Mouse (Mus musculus): ENCODE data around the gene Smyd3. TPM values are rescaled to one million over a fixed set of nuclear protein-coding genes. Genes with fewer than 3 reads are reported as not detected.

Gene Smyd3
- polyA plus RNA-seq, 1 experiment from 2014 or later = 16.1 TPM

DNA sequence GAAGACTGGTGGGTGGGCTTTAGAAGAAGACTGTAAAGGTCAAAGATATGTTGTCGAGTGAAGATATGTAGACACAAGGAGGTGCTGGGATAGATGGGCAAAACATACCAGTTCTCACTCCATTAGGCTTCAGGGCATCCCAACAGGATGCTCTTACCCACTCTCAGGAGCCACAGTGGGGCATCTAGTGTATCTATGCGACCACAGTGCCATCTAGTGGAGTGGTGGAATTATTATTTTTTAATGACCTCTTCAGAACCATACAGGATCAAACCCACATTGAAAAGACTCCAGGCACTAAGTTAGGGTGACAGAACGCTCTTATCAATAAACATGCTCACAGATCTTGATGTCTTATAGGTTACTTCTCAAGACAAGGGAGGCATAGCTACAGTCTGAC lies 375.7 kb downstream of the Smyd3 start:
- no peaks in the 10 kb centered on the region; the same call in 1 of the 2 replicates for H3K27me3 ChIP-seq (ENCODE audit: insufficient read depth, poor library complexity, severe bottlenecking)
- no peak for DNase-seq (ENCODE audit: low spot score)
- H3K4me1 ChIP-seq = peaks cover 11% of the 10 kb centered on the region
- H3K27ac ChIP-seq = no peak overlapping the region
- H3K36me3 ChIP-seq = no peaks in the 10 kb centered on the region
- H3K4me3 ChIP-seq = no peak overlapping the region
- no peaks in the 10 kb centered on the region for H3K9me3 ChIP-seq
- whole genome bisulfite sequencing = 39% methylated on average over 3 of the region's 3 CpGs

DNA sequence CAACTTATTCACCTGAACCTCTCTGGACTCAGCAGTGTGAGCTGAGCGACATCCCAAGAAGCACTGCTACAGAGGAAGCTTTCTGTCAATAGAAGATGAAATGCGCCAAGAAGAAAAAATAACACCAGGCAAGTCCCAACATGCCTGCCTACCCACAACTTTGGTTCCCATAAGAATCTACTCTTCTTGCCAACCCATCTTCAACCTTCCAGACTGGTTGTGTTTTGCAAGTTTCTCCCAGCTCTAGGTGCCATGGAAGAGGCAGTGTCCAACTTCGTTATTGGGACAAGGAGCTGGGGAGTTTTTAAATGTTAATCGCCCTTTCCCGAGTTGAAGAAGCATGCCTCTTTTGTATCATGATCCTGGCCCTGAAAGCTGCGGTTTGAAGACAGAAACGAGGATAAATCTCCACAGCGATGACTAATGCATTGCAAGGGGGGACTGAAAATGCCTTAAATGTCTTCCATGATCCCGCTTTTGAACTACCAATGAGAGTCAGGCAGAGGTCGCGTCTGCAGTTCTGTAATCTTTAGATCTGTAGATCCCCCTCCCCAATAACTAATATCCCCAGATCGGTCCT lies 376.7 kb downstream of the Smyd3 start:
- Histone ChIP-seq H3K4me3 (no peak overlapping the region), H3K9me3 (no peaks in the 10 kb centered on the region), H3K4me1 (peaks cover 12% of the 10 kb centered on the region), H3K36me3 (no peaks in the 10 kb centered on the region), H3K27me3 (ENCODE audit: insufficient read depth, poor library complexity, severe bottlenecking) (no peaks in the 10 kb centered on the region; the same call in 1 of the 2 replicates), H3K27ac (no peak overlapping the region)
- DNase-seq (ENCODE audit: low spot score) = no peak
- 78% methylated on average over 12 of the region's 12 CpGs for WGBS

DNA sequence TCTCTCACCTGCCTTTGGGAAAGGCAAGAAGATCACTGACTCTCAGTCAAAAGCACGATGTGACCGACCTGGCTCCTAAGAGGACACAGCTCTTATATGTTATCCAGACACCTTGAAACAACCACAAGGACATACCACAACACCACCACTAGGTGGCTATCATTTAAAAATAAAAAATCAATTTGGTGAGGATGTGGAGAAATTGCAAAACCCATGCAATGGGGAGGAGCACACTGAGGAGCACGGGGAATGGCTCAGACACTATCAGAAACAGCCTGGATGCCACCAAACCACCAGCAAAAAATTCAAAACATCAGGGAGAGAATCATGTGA lies 380.7 kb downstream of the Smyd3 start:
- Histone ChIP-seq H3K36me3 (peaks cover 11% of the 10 kb centered on the region; the same call in 1 of the 2 replicates), H3K4me1 (peaks cover 12% of the 10 kb centered on the region), H3K4me3 (no peak overlapping the region), H3K27ac (peak overlapping the region; percentile 43; the same call in 1 of the 2 replicates), H3K27me3 (ENCODE audit: insufficient read depth, poor library complexity, severe bottlenecking) (no peaks in the 10 kb centered on the region), H3K9me3 (peaks cover 9% of the 10 kb centered on the region)
- WGBS = 60% methylated on average over 3 of the region's 3 CpGs
- no peak for DNase-seq (ENCODE audit: low spot score)

DNA sequence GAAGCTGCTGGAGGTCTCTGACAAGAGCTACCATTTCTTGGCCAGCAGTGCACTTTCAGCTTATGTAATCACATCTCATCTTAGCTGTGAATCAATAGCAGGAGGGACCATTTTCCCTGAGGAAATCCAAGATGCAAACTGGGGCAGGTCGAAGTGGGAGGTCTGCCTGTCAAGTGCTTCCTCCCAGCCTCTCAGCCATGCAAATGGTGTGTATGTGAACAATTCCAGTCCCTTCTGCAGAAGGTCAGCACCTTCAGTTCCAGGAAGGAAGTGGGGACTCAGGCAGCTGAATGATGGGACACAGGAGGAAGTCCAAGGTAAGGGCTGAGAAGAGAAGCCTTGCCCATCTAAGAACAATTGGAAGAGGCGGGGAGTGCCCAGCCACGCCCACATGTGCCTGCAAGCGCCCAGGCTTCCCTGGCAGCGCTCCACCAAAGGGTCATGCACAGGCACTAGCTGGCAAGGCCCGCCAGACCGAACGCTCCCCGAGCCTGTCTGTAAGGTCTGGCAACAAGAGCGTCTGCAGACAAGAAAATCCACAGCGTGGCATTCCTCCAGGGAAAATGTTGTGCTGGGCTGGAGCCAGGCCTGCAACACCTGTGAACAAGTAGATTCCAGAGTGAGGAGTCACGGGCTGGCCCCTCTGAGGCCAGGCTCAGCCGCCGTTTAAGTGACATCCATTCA lies 381.2 kb downstream of the Smyd3 start:
- Histone ChIP-seq H3K27ac (peak overlapping the region; percentile 43; the same call in 1 of the 2 replicates), H3K4me1 (peaks cover 9% of the 10 kb centered on the region), H3K9me3 (peaks cover 9% of the 10 kb centered on the region), H3K36me3 (peaks cover 11% of the 10 kb centered on the region; the same call in 1 of the 2 replicates), H3K4me3 (no peak overlapping the region), H3K27me3 (ENCODE audit: insufficient read depth, poor library complexity, severe bottlenecking) (no peaks in the 10 kb centered on the region)
- DNase-seq (ENCODE audit: low spot score) = no peak
- WGBS = 40% methylated on average over 14 of the region's 14 CpGs

DNA sequence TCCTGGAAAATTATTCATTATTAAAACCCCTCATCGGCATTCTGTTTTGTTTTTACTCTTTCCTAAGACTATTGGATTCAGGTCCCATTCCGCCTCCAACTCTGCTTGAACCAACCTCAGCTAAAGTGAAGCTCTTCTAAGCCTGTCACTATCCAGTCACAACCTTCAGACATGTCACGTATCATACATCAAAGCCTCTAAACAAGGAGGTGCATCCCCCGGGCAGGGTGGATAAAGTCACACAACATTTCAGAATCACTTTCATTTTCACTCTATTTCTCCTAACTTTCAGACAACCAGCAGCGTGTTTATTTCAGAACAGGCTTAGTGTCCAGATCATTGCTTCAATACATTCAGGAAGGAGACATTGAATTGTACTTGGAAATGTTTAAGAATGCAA lies 387.8 kb downstream of the Smyd3 start:
- Histone ChIP-seq H3K4me1 (peaks cover 10% of the 10 kb centered on the region), H3K27me3 (ENCODE audit: insufficient read depth, poor library complexity, severe bottlenecking) (no peaks in the 10 kb centered on the region), H3K27ac (no peak overlapping the region), H3K9me3 (peaks cover 9% of the 10 kb centered on the region), H3K4me3 (no peak overlapping the region), H3K36me3 (peaks cover 11% of the 10 kb centered on the region; the same call in 1 of the 2 replicates)
- DNase-seq (ENCODE audit: low spot score) = no peak
- WGBS = 89% methylated on average over 5 of the region's 5 CpGs

DNA sequence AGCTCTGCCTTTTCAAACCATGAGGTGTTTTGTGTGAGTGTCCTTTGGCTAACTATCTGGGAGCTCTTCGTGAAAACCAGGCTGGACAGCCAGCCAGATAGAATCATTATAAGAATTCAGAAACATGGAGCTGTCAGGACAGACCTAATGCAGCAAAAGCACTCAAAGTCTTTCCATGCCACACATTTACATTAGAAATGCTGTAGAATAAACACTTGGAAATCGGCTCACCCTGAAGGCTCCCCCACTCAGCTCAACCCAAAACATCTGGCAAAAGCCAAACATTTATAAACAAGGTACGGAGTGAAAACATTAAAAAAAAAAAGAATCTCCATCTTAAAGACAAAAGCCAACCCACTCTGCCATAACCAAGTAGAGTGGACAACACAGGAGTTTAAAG lies 391.6 kb downstream of the Smyd3 start:
- Histone ChIP-seq H3K27me3 (ENCODE audit: insufficient read depth, poor library complexity, severe bottlenecking) (no peaks in the 10 kb centered on the region), H3K4me3 (no peak overlapping the region), H3K27ac (no peak overlapping the region), H3K9me3 (no peaks in the 10 kb centered on the region), H3K36me3 (no peaks in the 10 kb centered on the region), H3K4me1 (peaks cover 10% of the 10 kb centered on the region)
- DNase-seq (ENCODE audit: low spot score) = no peak
- WGBS = 81% methylated on average over 3 of the region's 3 CpGs

DNA sequence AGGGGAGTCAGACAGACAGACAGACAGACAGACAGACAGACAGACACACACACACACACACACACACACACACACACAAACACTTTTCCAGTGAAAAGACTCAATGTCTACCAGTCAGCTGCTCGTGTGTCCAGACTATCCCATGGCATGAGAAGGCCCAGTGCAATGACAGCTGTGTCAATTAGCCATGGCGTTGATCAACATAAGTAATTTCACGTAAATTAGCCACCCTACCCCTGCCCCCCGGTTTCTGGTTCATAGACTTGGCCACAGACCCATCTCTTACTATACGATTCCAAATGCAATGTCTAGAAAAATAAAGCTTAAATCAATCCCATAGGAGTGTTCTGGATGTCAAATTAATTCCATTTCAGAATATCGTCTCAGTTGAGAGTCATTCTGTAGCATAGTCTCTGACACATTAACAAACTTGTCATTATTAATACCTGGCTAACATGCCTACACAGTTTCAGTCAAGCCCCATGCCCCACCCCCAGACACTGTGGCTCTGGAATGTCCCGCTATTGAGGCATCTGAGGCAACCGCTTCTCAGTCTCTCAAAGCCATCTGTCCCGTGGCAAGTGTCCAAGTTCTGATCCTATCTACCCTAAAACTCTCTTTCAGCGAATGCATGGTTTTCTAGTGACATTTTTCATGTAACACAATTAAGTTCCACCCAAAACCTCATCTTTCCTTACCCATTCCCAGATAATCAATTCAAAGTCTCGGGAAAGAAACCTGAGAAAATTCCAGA lies 395.2 kb downstream of the Smyd3 start:
- Histone ChIP-seq H3K4me3 (no peak overlapping the region), H3K36me3 (no peaks in the 10 kb centered on the region), H3K9me3 (no peaks in the 10 kb centered on the region), H3K27me3 (ENCODE audit: insufficient read depth, poor library complexity, severe bottlenecking) (no peaks in the 10 kb centered on the region), H3K27ac (no peak overlapping the region), H3K4me1 (0 out of 2 replicates have a peak, but pooled peaks cover 7% of the 10 kb centered on the region)
- WGBS = 77% methylated on average over 11 of the region's 11 CpGs
- no peak for DNase-seq (ENCODE audit: low spot score)

DNA sequence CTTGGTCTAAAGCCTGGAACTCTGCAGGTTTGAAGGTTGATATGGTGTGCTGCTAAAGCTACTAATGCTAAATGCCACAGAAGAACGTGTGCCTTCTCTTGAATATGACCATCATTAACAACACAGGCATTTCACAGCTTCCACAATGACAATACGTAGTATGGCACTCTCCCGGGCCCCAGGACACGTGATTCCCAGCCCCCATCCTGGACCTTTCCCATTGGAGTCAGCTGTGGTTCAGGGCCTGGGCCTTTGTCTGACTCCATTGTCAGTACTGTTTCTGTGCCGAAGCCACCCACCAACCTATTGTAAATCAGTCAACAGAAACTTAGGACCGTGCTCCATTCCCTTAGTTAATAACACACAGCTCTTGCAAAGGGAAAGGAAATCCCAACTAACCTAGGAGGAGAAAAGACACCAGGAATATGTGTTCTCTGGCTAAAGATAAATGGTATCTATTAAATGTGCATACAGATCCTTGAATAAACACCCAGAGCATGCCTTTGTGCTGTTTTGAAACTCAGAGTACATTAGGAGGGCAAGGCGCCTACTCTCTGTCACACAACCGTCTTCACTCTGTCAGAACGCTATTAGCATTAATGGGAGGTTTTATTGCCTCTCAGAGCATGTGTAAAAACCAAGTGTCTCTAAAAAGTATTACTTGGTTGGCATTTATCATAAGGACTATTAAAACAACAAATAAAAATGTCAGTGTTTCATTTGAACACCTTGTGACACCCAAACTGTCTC lies 397.4 kb downstream of the Smyd3 start:
- Histone ChIP-seq H3K27me3 (ENCODE audit: insufficient read depth, poor library complexity, severe bottlenecking) (no peaks in the 10 kb centered on the region), H3K9me3 (no peaks in the 10 kb centered on the region), H3K4me3 (no peak overlapping the region), H3K27ac (no peak overlapping the region), H3K4me1 (peaks cover 19% of the 10 kb centered on the region; the same call in 1 of the 2 replicates), H3K36me3 (no peaks in the 10 kb centered on the region)
- DNase-seq (ENCODE audit: low spot score) = no peak
- WGBS = 78% methylated on average over 9 of the region's 9 CpGs

DNA sequence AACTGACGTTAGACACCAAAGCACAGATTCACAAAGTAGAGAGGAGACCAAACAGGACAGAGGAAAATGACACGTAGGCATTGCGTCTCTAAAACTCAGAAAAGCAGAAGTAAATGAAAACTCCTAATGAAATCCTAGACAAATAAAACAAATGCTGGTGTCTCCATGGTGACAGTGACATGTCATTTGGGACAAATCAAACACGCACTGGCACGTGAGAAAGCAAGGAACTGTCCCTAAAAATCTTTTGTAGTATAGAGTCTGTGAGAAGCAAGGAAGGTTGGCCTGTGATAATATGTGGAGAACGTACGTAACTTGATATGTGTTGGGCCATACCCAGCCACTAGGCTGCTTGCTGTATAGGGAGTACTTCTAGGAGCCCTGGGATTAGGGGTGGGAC lies 399.2 kb downstream of the Smyd3 start:
- Histone ChIP-seq H3K9me3 (no peaks in the 10 kb centered on the region), H3K4me1 (peaks cover 17% of the 10 kb centered on the region; the same call in 1 of the 2 replicates), H3K27me3 (ENCODE audit: insufficient read depth, poor library complexity, severe bottlenecking) (no peaks in the 10 kb centered on the region), H3K27ac (no peak overlapping the region), H3K4me3 (no peak overlapping the region), H3K36me3 (no peaks in the 10 kb centered on the region)
- WGBS = 87% methylated on average over 7 of the region's 7 CpGs
- no peak for DNase-seq (ENCODE audit: low spot score)

DNA sequence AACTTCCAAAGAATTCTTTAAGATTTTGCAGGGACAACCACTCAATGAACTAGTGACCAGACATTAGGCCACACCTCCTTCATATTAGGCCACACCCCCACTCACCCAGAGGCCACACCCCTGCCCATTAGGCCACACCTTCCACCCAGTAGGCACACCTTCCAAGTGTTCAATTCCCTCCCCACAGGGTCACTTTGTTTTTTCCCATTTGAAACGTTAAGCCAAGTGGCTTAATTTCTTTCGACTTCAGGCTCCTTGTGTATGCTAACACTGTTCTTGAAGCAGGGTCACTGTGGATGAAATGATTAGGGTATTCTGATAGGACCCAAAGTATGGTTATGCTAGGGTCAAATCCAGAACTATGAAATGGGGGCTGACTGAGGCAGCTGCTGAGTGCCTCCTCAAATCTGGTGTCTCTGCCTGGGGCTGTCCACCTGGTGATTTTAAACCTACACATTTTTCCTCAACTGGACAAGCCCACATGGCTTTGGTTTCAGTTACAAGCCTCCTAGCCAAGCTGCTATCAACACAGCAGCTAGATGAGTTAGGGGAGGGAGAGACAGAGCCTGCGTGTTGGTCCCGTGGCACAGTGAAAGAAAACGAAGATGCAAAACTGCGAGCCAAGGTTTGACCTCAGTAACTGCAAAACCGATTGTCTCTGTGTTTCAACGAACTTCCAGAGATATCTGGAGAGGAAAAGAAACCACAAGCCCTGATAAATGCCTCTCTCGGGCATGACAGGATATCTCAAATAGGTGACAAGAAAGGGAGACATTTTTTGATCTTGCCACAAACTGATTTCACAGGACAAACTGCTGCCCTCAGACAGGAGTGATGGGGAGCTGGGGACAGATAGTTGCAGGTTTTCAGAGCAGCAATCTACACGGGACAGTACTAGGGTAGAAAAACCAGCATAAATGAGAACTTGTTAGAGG lies 400.8 kb downstream of the Smyd3 start:
- 50% methylated on average over 10 of the region's 10 CpGs for WGBS
- peaks cover 17% of the 10 kb centered on the region for H3K4me1 ChIP-seq
- DNase-seq (ENCODE audit: low spot score) = no peak
- H3K9me3 ChIP-seq = no peaks in the 10 kb centered on the region
- no peaks in the 10 kb centered on the region for H3K27me3 ChIP-seq (ENCODE audit: insufficient read depth, poor library complexity, severe bottlenecking)
- H3K27ac ChIP-seq = no peak overlapping the region
- no peak overlapping the region for H3K4me3 ChIP-seq
- no peaks in the 10 kb centered on the region for H3K36me3 ChIP-seq

DNA sequence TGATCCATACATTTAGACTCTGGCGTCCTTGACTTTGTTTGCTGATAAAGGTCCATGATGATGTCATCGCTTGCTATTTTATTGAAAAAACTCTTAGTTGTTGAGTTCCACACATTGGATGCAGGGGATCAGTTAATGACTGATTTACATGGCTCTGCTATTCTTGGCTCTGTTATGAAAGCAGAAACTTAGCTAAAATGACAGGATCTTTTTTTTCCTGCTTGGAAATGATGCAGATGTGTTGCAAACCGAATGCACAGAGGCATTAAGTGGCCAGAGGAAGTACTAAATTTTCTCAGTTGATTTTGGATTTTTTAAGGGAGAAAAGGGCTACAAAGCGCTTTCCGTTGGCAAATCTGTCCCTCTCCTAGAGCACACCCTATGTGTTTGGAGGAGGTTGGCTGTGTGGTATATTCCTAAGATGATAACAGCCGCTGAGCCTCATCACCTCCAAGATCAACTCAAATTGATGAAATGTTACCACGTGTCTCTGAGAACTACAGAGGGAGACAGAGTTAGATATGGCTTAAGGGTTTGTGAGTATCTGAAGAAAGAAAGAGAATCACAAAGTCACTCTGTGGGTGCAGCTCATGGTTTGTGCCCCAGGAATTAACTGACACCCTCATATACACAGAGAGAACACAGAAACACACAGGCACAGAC lies 402.9 kb downstream of the Smyd3 start:
- Histone ChIP-seq H3K27ac (no peak overlapping the region), H3K4me1 (peaks cover 21% of the 10 kb centered on the region), H3K27me3 (ENCODE audit: insufficient read depth, poor library complexity, severe bottlenecking) (no peaks in the 10 kb centered on the region), H3K4me3 (no peak overlapping the region), H3K9me3 (no peaks in the 10 kb centered on the region), H3K36me3 (no peaks in the 10 kb centered on the region)
- DNase-seq (ENCODE audit: low spot score) = no peak
- WGBS = 78% methylated on average over 7 of the region's 7 CpGs
